18 mouse cellular contexts compared by ENCODE assay signal in the genomic region with DNA sequence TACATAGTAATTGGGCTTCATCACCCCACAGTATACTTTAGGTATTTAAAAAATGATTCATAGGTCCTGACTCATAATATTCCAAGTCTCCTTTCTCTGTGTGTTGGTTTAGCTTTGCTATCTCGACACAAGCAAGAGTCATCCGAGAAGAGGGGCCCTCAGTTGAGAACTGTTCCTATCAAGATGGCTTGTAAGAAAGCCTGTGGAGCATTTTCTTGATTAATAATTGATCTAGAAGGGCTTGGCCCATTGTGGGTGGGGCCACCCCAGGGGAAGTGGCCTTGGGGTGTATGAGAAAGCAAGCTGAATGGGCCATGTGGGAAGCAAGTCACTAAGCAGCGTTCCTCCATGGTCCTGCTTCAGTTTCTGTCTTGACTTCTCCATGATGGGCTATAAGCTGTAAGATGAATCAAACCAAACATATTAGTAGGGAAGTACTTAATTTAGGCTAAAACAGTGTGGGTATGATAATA. TPM values are rescaled to one million over a fixed set of nuclear protein-coding genes. Genes with fewer than 3 reads are reported as not detected.
DNase-seq lines count a peak whose midpoint lies in the region; ATAC-seq and TF ChIP-seq lines count a peak whose summit lies in the region.
"Had no signal": no experiment of that assay in that cellular context is flagged by ENCODE, and none has a peak within 500 bp of the region (broad histone marks: within the 10 kb centered on the region; RNA-seq: fewer than 3 reads in every experiment).

No protein-coding gene starts in this region.

- WGBS in intestine, embryonic 16.5 days: 57% methylated on average over 3 of the region's 3 CpGs
- WGBS in forebrain, postnatal 0 days: 83% methylated on average over 3 of the region's 3 CpGs

- DNase-seq in 416B (ENCODE audit: low read depth): peak; percentile 22
- peak; percentile 24 for DNase-seq in NIH3T3 (ENCODE audit: low read depth)
- peak; percentile 48 for DNase-seq in splenic B cell, adult 2 months (ENCODE audit: low read depth, low spot score)
- DNase-seq in retina, postnatal 1 day: no peak
- DNase-seq in forebrain, postnatal 0 days: no peak
- DNase-seq in heart, adult 9 months (ENCODE audit: low spot score in 2 of 2): no peak
- DNase-seq: adrenal gland, postnatal 14 days; cerebellum, postnatal 36 days; left cerebral cortex, postnatal 4 days; lung, postnatal 10 days; midbrain, embryonic 14.5 days; thymus, postnatal 25 days had no signal

- no peak for TF ChIP-seq CTCF in forebrain, postnatal 0 days (IDR thresholded peaks at IDR 0.05; ENCODE audit: low read depth)

- no peak overlapping the region for H3K4me3 ChIP-seq in intestine, embryonic 16.5 days (ENCODE audit: low read length)
- H3K4me3 ChIP-seq in forebrain, postnatal 0 days (ENCODE audit: low read depth, low read length): no peak overlapping the region
- H3K4me3 ChIP-seq: embryonic facial prominence, embryonic 13.5 days; liver, embryonic 12.5 days; neural tube, embryonic 13.5 days had no signal

- no peak overlapping the region for H3K4me2 ChIP-seq in intestine, embryonic 16.5 days (ENCODE audit: low read depth, low read length)
- no peak overlapping the region for H3K4me2 ChIP-seq in forebrain, postnatal 0 days (ENCODE audit: low read depth)
- H3K4me2 ChIP-seq: embryonic facial prominence, embryonic 13.5 days; liver, embryonic 12.5 days; neural tube, embryonic 13.5 days had no signal

- H3K9ac ChIP-seq in intestine, embryonic 16.5 days (ENCODE audit: low read depth, low read length): no peak overlapping the region
- H3K9ac ChIP-seq in forebrain, postnatal 0 days: no peak overlapping the region
- H3K9ac ChIP-seq: embryonic facial prominence, embryonic 13.5 days; liver, embryonic 12.5 days; neural tube, embryonic 13.5 days had no signal

- no peaks in the 10 kb centered on the region for H3K36me3 ChIP-seq in intestine, embryonic 16.5 days (ENCODE audit: control insufficient read depth, insufficient read depth, low read length)
- H3K36me3 ChIP-seq in splenic B cell, adult 2 months (ENCODE audit: control insufficient read depth, insufficient read depth, low read length, poor library complexity, severe bottlenecking): no peaks in the 10 kb centered on the region
- H3K36me3 ChIP-seq in forebrain, postnatal 0 days (ENCODE audit: insufficient read depth): no peaks in the 10 kb centered on the region
- H3K36me3 ChIP-seq: embryonic facial prominence, embryonic 13.5 days; liver, embryonic 12.5 days; neural tube, embryonic 13.5 days had no signal

- ATAC-seq in intestine, embryonic 16.5 days: peak; percentile 95
- no peak for ATAC-seq in forebrain, postnatal 0 days
- ATAC-seq: hindbrain, postnatal 0 days; liver, embryonic 12.5 days had no signal

- no peak overlapping the region; the same call in 1 of the 2 replicates for H3K27ac ChIP-seq in intestine, embryonic 16.5 days (ENCODE audit: low read length)
- H3K27ac ChIP-seq in forebrain, postnatal 0 days (ENCODE audit: low read depth, low read length): no peak overlapping the region
- H3K27ac ChIP-seq: embryonic facial prominence, embryonic 13.5 days; hindbrain, postnatal 0 days; kidney, postnatal 0 days; liver, embryonic 12.5 days; neural tube, embryonic 13.5 days had no signal

- H3K27me3 ChIP-seq in intestine, embryonic 16.5 days (replicated peaks; ENCODE audit: control insufficient read depth, insufficient read depth, low read length): no peaks in the 10 kb centered on the region
- H3K27me3 ChIP-seq in splenic B cell, adult 2 months (ENCODE audit: control insufficient read depth, insufficient read depth, low read length, poor library complexity, severe bottlenecking): no peaks in the 10 kb centered on the region
- H3K27me3 ChIP-seq in forebrain, postnatal 0 days (ENCODE audit: insufficient read depth, low read length): no peaks in the 10 kb centered on the region
- H3K27me3 ChIP-seq: embryonic facial prominence, embryonic 13.5 days; liver, embryonic 12.5 days; neural tube, embryonic 13.5 days had no signal

- H3K9me3 ChIP-seq in intestine, embryonic 16.5 days (ENCODE audit: control insufficient read depth, low read length): no peaks in the 10 kb centered on the region
- no peaks in the 10 kb centered on the region for H3K9me3 ChIP-seq in forebrain, postnatal 0 days (ENCODE audit: low read length)
- H3K9me3 ChIP-seq: embryonic facial prominence, embryonic 13.5 days; liver, embryonic 12.5 days; neural tube, embryonic 13.5 days had no signal

- H3K4me1 ChIP-seq in intestine, embryonic 16.5 days (ENCODE audit: control insufficient read depth, insufficient read depth, low read length): 0 out of 2 replicates have a peak, but pooled peaks cover 3% of the 10 kb centered on the region
- no peaks in the 10 kb centered on the region for H3K4me1 ChIP-seq in forebrain, postnatal 0 days (ENCODE audit: insufficient read depth)
- H3K4me1 ChIP-seq: embryonic facial prominence, embryonic 13.5 days; liver, embryonic 12.5 days; neural tube, embryonic 13.5 days had no signal

RNA-seq across cellular contexts. Expression of a gene that starts 42.3 kb away (rescaled TPM):
- polyA plus RNA-seq in intestine, embryonic 16.5 days (2015; fragmentation: Nextera tagmentation; extraction: Ambion mirVana): 6.1 and 6.9 TPM in 2 replicates
- 29.1 and 33.7 TPM in 2 replicates for total RNA-seq in forebrain, postnatal 0 days (2014; rRNA removed)
- 4.6 and 5.8 TPM in 2 replicates for polyA plus RNA-seq in forebrain, postnatal 0 days (2015; fragmentation: Nextera tagmentation; extraction: Ambion mirVana)

Comparison
In these comparisons a context has a peak if more than half of its experiments do, and no peak if none do; other contexts are left out.
1. DNase-seq: peak in 416B (single experiment), NIH3T3 (single experiment) and splenic B cell, adult 2 months (single experiment); none in retina, postnatal 1 day (single experiment), forebrain, postnatal 0 days (single experiment) and heart, adult 9 months (0 of 2).